Mouse (Mus musculus) neutrophil, adult 59 days (primary cell): Measurements from ENCODE around the gene Vmn1r63. TPM values are rescaled to one million over a fixed set of nuclear protein-coding genes. Genes with fewer than 3 reads are reported as not detected.

ENCODE experiments used
- total RNA-seq, 2 experiments: library from RNA; stranded (reverse); gene quantifications; 1 replicate in 1 of 2; 2 replicates in 1 of 2; pipeline ENCODE4 v1.2.4; 2023

The Vmn1r63 gene
- not detected for total RNA-seq

DNA sequence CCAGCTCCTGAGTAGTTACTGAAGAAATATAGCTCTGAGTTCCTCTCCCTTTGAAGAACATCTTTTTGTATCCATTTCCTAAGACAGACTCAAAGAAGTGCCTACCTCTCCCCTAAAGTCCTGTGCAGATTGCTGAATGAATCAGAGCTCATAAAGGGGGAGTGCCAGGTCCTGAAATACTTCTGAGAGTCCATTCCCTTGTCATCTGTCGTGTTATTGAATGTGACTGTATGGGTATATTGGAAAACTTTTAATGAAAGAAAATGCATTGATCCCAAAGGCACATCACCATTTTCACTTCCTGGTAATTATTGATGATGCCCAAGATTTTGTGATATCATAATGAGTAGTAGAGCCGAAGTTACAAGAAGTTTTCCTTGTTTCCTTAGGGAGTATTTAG, at the start of gene Vmn1r63:
TSS of gene Vmn1r63 (minus strand) at position 101 of the 400 bp plus-strand sequence.

Other genes with a start within 250 kb of the Vmn1r63 start
- not detected for gene Vmn1r61, start 192.2 kb downstream of the Vmn1r63 start, total RNA-seq
- gene Vmn1r62, start 131.8 kb downstream of the Vmn1r63 start, total RNA-seq, result not detected
- not detected for gene Vmn1r64, start 79.1 kb upstream of the Vmn1r63 start, total RNA-seq
- not detected for gene Vmn1r65, start 205.6 kb upstream of the Vmn1r63 start, total RNA-seq
- gene Nlrp4c, start 239.7 kb upstream of the Vmn1r63 start, total RNA-seq, result not detected